Mouse (Mus musculus) heart, adult 9 months (tissue): ENCODE data around the gene Gak.

Experiments used
- DNase-seq, 2 experiments: peaks; one replicate each; pipeline ENCODE4 v3.0.0; 2022; ENCODE audit warnings: low spot score in 2 of 2

Gene Gak

GRCm38 (mm10) chr5:108629634-108630483, at the start of gene Gak, which contains the start of gene Tmem175:
Gene Gak, minus strand, starts transcription at chr5:108629755.
Gene Tmem175, plus strand, starts transcription at chr5:108629770.
- DNase-seq: peak; percentile 91 to 93

GRCm38 (mm10) chr5:108678296-108678854, 48.8 kb upstream of the Gak start:
- DNase-seq: no peak

GRCm38 (mm10) chr5:108677605-108678295, 48.2 kb upstream of the Gak start:
- no peak for DNase-seq

GRCm38 (mm10) chr5:108676772-108677498, 47.4 kb upstream of the Gak start:
- no peak for DNase-seq

GRCm38 (mm10) chr5:108675251-108675816, 45.8 kb upstream of the Gak start, which contains the start of gene Slc26a1:
Gene Slc26a1, minus strand, starts transcription at chr5:108675569.
- no peak for DNase-seq

GRCm38 (mm10) chr5:108674624-108675023, 45.1 kb upstream of the Gak start:
- DNase-seq: no peak

GRCm38 (mm10) chr5:108671757-108672156, 42.2 kb upstream of the Gak start:
- DNase-seq: no peak

- no peak for DNase-seq
These were observed 41.2 kb upstream of the Gak start for GRCm38 (mm10) chr5:108670785-108671184.

GRCm38 (mm10) chr5:108669986-108670385, 40.4 kb upstream of the Gak start:
- DNase-seq: no peak

DNA sequence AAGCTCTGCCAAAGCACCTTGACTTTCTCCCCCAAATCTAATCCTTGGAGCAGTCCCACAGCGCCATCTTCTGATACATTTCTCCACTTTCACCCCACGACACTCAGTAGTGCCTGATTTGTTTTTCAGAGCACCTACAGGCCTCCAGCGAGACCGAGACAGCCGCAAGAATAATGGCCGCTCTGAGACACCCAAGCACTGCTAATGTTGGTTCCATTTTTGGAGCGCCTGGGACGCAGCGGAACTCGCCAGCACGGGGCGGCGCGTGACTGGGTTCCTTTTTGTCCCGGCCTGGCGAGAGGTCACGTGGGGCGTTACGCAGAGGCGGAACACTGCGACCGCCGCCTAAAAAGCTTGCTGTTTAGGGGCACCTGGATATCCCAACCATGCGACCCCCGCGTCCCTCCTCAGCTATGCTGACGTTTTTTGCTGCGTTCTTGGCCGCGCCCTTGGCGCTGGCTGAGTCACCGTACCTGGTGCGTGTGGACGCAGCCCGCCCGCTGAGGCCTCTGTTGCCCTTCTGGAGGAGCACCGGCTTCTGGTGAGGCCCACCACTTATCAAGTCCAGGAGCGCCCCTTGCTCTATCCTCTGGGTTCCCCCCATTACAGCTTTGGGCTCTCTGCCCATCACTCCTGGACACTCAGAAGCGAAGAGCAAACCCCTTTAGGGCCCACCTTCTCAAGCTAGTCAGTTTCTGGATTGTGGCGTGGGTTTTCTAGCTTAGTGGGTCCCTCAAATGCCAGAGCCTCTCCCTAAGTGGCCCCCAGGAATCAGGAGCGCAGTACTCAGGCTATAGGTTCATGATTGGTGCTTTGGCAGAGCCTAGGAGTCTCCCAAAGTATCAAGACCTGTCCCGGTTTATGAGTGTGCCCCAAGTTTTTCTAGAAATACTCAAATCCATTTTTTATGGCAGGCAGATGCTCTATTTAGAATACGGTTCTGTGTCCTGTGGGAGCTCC, 39.7 kb upstream of the Gak start, which contains the start of gene Dgkq:
Gene Dgkq (minus strand): TSS at position 696 of the 960 bp plus-strand sequence.
- DNase-seq: peak; percentile 93

DNA sequence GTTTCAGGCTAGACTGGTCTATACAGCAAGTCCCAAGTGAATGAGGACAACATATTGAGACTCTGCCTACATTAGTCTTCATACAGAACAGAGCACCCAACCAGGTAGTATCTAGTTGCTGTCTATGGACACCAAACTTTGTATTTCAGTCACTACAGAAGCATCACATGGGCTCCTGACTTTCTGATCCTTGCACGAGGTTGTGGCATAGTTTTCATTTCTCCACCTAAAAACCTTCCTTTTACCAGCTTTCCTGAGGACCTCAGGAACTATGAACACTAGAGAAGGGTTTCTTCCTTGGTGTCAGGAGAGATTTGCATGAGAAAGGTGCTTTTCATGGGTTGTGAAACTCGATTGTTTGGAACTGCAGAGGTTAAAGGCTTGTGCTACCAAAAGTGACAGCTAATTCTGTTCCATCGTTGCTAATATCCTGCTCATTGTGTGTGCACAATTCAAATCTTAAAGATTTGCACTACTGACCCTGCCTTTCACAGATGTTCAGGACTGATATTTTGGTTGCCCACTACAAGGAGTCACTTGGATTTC, 38.9 kb upstream of the Gak start:
- no peak for DNase-seq

GRCm38 (mm10) chr5:108667370-108667769, 37.8 kb upstream of the Gak start:
- no peak for DNase-seq

DNA sequence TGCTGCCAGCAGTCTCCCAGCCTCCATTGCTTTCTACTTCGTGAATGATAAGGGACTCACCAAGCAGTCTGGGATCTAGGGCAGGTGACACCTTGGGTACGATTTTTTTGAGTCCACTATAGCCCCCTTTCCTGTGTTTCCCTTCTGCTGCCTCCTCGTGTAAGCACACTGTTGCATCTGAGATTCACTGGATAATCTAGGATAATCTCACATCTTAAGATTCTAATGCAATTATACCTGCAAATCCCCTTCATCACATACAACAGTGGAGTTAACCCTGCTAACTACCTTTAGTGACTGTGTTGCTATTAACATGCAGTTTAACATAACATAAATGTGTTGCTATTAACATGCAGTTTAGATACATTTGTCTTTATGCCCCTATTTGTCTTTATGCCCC, 35.5 kb upstream of the Gak start:
- DNase-seq: no peak

DNA sequence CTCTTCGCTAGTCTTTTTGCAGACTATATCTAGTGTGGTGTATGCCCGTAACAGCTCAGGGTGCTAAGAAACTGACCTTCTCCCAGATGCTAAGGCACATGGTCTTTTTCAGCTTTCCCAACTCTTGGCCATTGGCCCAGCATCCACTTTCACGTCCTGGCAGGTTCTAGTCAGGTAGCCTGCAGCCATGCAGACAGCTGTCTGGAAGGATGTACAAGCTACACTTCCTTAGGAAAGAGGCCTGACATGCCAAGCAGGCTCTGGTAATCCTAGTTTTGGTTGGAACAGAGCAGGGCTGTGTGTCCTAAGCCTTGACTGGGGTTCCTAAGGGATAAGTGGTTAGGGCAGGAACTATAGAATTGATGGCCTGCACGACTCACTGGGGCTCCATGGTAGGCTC, 33.2 kb upstream of the Gak start:
- DNase-seq: no peak

DNA sequence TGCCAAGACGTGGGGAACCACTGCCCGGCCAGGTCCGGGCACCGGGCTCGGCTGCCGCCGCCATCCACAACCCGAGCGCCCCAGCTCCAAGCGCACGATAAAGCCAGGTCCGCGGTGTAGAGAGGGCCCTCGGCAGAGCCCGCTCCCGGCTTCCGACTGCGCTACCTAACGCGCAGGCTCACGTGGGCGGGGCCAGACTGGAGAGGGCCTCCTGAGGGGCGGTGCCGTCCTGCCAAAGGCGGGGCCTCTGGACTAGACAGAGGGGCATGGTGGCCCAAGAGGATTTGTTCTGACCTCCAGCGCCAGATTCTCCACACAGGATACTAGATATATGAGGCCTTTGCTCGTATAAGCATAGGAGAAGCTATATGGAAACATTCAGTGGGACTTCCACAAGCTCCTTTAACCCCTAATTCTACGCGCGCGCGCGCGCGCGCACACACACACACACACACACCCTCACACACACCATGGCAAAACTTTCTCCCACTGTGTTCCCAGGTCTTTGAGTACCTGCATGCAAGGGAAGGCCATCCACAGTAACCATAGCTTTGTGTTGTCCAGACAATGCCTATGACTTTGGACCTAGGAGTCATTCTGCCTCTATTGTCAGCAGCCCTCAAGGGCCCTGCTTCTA, 31.2 kb upstream of the Gak start:
- peak; percentile 93 for DNase-seq

GRCm38 (mm10) chr5:108659698-108660631, 30.4 kb upstream of the Gak start, which contains the start of gene Idua:
Gene Idua, plus strand, starts transcription at chr5:108660331.
- no peak for DNase-seq

DNA sequence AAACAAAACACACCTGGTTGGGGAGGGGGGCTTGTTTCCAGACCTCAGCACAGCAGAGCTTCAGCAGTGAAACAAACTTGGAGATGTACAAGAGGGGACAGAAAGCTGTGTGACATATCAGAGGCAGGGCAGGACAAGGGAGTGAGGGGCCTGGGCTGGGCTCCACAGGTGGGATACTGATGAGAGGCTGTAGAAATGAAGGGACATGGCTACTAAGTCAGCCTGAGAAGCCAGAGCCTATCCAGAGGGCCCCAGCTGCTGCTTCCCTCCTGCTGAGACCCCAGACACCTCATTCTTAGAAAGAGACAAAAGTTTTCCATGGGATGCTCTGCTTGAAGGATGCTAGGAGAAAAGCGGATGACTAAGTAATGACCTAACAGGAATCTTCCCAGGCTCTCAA, 29.1 kb upstream of the Gak start:
- DNase-seq: no peak

GRCm38 (mm10) chr5:108657406-108657805, 27.9 kb upstream of the Gak start:
- DNase-seq: no peak
